Mouse (Mus musculus) myocyte (in vitro differentiated cells): ENCODE data around the gene AI661453.

Experiments used
- CEBPB ChIP-seq: IDR thresholded peaks from 2 replicates; pipeline ENCODE4 v1.6.1; 2011; ENCODE audit warnings: mild to moderate bottlenecking, moderate library complexity; ENCODE audit not compliant: poor library complexity, insufficient read depth, severe bottlenecking
- E2F4 ChIP-seq: IDR thresholded peaks from one replicate; pipeline ENCODE4 v1.6.1; 2011; ENCODE audit warnings: mild to moderate bottlenecking, control low read depth, moderate library complexity; ENCODE audit not compliant: insufficient read depth
- MAX ChIP-seq: IDR thresholded peaks from one replicate; pipeline ENCODE4 v1.6.1; 2011; ENCODE audit warnings: low read depth, mild to moderate bottlenecking, control low read depth
- MYOD1 ChIP-seq, 3 experiments: IDR thresholded peaks; one replicate each; pipeline ENCODE4 v1.6.1; 2011; ENCODE audit warnings: control low read depth in 2 of 3, low read depth in 2 of 3, mild to moderate bottlenecking in 2 of 3, moderate library complexity in 1 of 3; ENCODE audit not compliant: insufficient read length in 2 of 3, control insufficient read depth in 1 of 3
- MYOG ChIP-seq, 3 experiments: IDR thresholded peaks; one replicate each; pipeline ENCODE4 v1.6.1; 2011; ENCODE audit warnings: control low read depth in 2 of 3, low read depth in 2 of 3, mild to moderate bottlenecking in 2 of 3; ENCODE audit not compliant: insufficient read length in 2 of 3, control insufficient read depth in 1 of 3, insufficient read depth in 1 of 3
- POLR2A ChIP-seq: IDR thresholded peaks from one replicate; pipeline ENCODE4 v1.6.1; 2011; ENCODE audit warnings: low read depth, mild to moderate bottlenecking, control low read depth, moderate library complexity; ENCODE audit not compliant: insufficient read length
- POLR2AphosphoS2 ChIP-seq: IDR thresholded peaks from one replicate; pipeline ENCODE4 v1.6.1; 2011; ENCODE audit warnings: low read depth, control low read depth; ENCODE audit not compliant: insufficient read length
- REST ChIP-seq: IDR thresholded peaks from one replicate; pipeline ENCODE4 v1.6.1; 2011; ENCODE audit warnings: mild to moderate bottlenecking, control low read depth, moderate library complexity; ENCODE audit not compliant: insufficient read depth, insufficient read length
- SRF ChIP-seq: IDR thresholded peaks from one replicate; pipeline ENCODE4 v1.6.1; 2011; ENCODE audit warnings: low read depth; ENCODE audit not compliant: control insufficient read depth, insufficient read length
- TCF12 ChIP-seq: IDR thresholded peaks from one replicate; pipeline ENCODE4 v1.6.1; 2011; ENCODE audit warnings: mild to moderate bottlenecking, control low read depth; ENCODE audit not compliant: poor library complexity, insufficient read depth, severe bottlenecking
- TCF3 ChIP-seq: IDR thresholded peaks from one replicate; pipeline ENCODE4 v1.6.1; 2011; ENCODE audit warnings: low read depth, control low read depth; ENCODE audit not compliant: insufficient read length
- USF1 ChIP-seq: IDR thresholded peaks from one replicate; pipeline ENCODE4 v1.6.1; 2011; ENCODE audit warnings: low read depth, mild to moderate bottlenecking, control low read depth, moderate library complexity

GRCm38 (mm10) chr17:47465016-47465415 lies 28.6 kb downstream of the AI661453 start:
- TF ChIP-seq TCF12 (no peak), POLR2A (no peak), USF1 (no peak), MYOD1 (IDR thresholded peaks at IDR 0.05; ENCODE audit: control insufficient read depth in 1 of 3, insufficient read length in 2 of 3, low read depth in 2 of 3) (no peak), POLR2AphosphoS2 (no peak), TCF3 (no peak), MYOG (IDR thresholded peaks at IDR 0.05; ENCODE audit: control insufficient read depth in 1 of 3, insufficient read depth in 1 of 3, insufficient read length in 2 of 3, low read depth in 2 of 3) (no peak), E2F4 (no peak), MAX (no peak), CEBPB (no peak), SRF (no peak), REST (no peak)
